Mouse (Mus musculus): Measurements from ENCODE around the gene Snupn. TPM values are rescaled to one million over a fixed set of nuclear protein-coding genes. Genes with fewer than 3 reads are reported as not detected.
"Not testable (repeated sequence)": the region's sequence is repeated elsewhere in the genome, so short reads cannot be mapped to it uniquely, and the experiment has no call there.

The Snupn gene
- polyA plus RNA-seq, 1 experiment from 2014 or later, result 22.0 TPM

DNA sequence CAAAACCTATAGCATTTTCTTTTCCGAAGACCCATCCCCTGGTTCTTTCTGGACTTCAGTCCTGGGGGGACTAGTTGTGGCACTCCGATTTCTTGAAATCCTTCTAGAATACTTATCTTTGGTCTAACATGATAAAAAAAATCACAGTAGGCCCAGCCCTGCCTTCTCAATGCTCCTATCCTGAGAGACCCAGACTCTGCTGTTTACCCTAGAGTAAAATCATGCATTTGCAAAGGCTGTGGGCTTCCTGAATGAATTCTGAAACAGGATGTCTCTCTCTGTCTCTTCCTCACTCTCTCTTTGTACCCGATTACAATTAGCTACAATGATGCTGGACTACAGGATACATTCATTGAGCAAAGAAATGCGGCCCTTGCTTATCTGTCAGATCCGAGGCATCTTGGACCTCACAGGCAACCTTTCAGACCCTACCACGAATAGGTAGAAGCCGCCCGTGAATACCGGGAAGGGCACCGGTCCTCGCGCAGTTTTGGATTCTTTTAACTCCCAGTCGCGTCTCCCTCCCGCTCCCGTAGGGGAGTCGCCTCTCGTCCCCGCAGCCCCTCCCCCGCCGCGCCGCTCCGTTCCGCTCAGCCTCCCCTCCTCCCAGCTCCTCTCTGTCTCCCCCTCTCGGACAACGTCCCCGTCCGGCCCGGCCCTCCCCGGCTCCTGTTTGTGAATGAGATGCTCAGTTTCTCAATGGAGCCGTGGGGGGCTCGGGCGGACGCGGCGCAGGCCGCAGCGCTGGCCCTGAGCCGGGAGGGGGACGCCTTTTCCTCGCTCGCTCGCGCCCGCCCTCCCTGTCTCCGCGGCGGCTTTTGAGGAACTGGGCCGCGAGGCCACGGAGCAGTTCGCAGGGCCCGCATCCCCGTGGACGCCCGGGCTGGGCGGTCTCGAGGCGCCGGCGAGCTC is 43.9 kb downstream of the Snupn start, which contains the start of gene Ptpn9:
Gene Ptpn9, plus strand, starts transcription at position 638 of the 912 bp plus-strand sequence.
- Histone ChIP-seq H3K4me2 (ENCODE audit: low read depth, low read length) (peak within 1 kb of the TSS; percentile 83), H3K27me3 (ENCODE audit: control insufficient read depth, insufficient read depth, low read depth, low read length) (no peaks in the 10 kb centered on the region), H3K4me1 (replicated peaks; ENCODE audit: control insufficient read depth, insufficient read depth, low read length) (peaks cover 11% of the 10 kb centered on the region; the same call in 1 of the 2 replicates), H3K9me3 (ENCODE audit: control insufficient read depth, low read length) (no peaks in the 10 kb centered on the region), H3K9ac (ENCODE audit: low read length) (peak within 1 kb of the TSS; percentile 98), H3K4me3 (ENCODE audit: low read length) (peak within 1 kb of the TSS; percentile 90), H3K36me3 (ENCODE audit: control insufficient read depth, insufficient read depth, low read length) (no peaks in the 10 kb centered on the region), H3K27ac (ENCODE audit: low read length) (peak within 1 kb of the TSS; percentile 98)
- WGBS, result 2% methylated on average over 62 of the region's 62 CpGs
- ATAC-seq (ENCODE audit: low read depth), result peak; percentile 96

DNA sequence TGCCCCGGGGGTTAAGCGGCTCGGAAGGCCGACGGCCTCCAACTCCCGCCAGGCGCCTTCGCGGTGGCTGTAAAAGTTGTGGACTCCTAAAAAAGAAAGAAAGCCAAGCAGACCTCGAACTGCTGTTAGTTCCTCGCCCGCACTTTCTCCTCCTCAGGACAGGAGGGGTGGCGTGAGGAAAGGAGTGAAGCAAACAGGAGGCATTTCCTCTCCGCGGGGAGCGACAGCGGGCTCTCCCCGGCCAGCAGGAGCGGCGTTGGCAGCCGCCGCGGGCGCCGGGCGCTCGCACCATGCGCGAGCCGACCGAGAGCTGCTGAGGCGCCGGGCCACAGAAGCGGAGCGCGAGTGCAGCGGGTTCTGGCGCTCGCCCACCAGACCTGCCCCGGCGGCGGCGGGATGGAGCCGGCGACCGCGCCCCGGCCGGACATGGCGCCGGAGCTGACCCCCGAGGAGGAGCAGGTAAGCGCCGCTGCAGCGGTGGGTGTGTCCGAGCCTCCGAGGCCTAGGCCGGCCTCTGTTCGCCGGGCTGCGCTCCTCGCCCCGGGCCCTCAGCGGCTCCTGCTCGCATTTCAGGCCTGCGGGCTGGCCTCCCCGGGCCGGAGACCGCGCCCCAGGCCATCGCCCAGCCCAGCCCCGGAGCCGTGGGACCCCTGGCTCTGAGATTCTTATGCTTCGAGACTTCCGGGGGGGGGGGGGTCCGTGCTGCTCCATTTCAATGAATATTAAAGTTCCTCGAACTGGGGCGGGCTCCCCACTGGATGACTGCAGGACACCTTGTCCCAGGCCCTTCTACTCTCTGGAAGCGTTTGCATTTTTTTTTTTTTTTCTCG is 44.7 kb downstream of the Snupn start:
- under 1% methylated on average over 60 of the region's 80 CpGs for WGBS
- ATAC-seq (ENCODE audit: low read depth), result peak; percentile 72
- Histone ChIP-seq H3K36me3 (ENCODE audit: control insufficient read depth, insufficient read depth, low read length) (no peaks in the 10 kb centered on the region), H3K4me1 (replicated peaks; ENCODE audit: control insufficient read depth, insufficient read depth, low read length) (peaks cover 11% of the 10 kb centered on the region; the same call in 1 of the 2 replicates), H3K4me2 (ENCODE audit: low read depth, low read length) (peak overlapping the region; percentile 83), H3K27me3 (ENCODE audit: control insufficient read depth, insufficient read depth, low read depth, low read length) (no peaks in the 10 kb centered on the region), H3K27ac (ENCODE audit: low read length) (peak overlapping the region; percentile 98), H3K4me3 (ENCODE audit: low read length) (peak overlapping the region; percentile 90), H3K9ac (ENCODE audit: low read length) (peak overlapping the region; percentile 98), H3K9me3 (ENCODE audit: control insufficient read depth, low read length) (no peaks in the 10 kb centered on the region)

DNA sequence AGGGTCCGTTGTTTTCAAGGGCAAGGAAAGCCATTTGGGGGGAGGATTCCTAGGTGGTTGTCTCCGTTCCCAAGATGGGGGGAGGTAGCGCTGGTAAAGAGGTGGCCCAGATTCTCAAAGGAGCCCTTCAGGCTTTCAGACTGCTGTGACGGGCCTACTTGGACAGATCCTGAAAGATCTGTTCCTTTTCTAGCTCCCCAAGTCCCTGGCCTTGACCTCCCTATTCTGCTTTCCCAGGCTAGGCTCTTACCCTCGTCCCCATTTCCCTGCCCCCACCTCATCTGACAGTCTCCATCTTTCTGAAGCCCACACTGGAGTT is 45.3 kb downstream of the Snupn start:
- H3K27me3 ChIP-seq (ENCODE audit: control insufficient read depth, insufficient read depth, low read depth, low read length), result no peaks in the 10 kb centered on the region
- 0% methylated on average over 5 of the region's 5 CpGs for WGBS
- H3K9ac ChIP-seq (ENCODE audit: low read length), result peak overlapping the region; percentile 98
- H3K27ac ChIP-seq (ENCODE audit: low read length), result peak overlapping the region; percentile 98
- peak overlapping the region; percentile 83 for H3K4me2 ChIP-seq (ENCODE audit: low read depth, low read length)
- H3K4me3 ChIP-seq (ENCODE audit: low read length), result peak overlapping the region; percentile 90
- no peaks in the 10 kb centered on the region for H3K36me3 ChIP-seq (ENCODE audit: control insufficient read depth, insufficient read depth, low read length)
- ATAC-seq (ENCODE audit: low read depth), result no peak
- H3K9me3 ChIP-seq (ENCODE audit: control insufficient read depth, low read length), result no peaks in the 10 kb centered on the region
- peaks cover 11% of the 10 kb centered on the region; the same call in 1 of the 2 replicates for H3K4me1 ChIP-seq (replicated peaks; ENCODE audit: control insufficient read depth, insufficient read depth, low read length)

DNA sequence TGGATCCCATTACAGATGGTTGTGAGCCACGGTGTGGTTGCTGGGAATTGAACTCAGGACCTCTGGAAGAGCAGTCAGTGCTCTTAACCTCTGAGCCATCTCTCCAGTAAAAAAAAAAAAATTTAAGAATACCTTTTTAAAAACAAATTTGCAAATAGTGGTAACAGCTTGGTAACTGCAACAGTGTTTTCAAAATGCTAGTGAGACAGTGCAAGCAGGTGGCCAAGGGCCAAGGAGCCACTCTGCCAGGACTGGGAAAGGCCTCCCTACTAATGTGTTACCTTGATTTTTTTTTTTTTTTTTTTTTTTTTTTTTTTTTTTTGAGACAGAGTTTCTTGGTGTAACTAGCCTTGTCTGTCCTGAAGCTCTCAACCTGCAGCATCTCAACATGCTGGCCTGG is 46.5 kb downstream of the Snupn start:
- peaks cover 11% of the 10 kb centered on the region; the same call in 1 of the 2 replicates for H3K4me1 ChIP-seq (replicated peaks; ENCODE audit: control insufficient read depth, insufficient read depth, low read length)
- not testable (repeated sequence) for H3K27ac ChIP-seq (ENCODE audit: low read length); H3K27me3 ChIP-seq (ENCODE audit: control insufficient read depth, insufficient read depth, low read depth, low read length); ATAC-seq (ENCODE audit: low read depth); H3K36me3 ChIP-seq (ENCODE audit: control insufficient read depth, insufficient read depth, low read length); H3K4me2 ChIP-seq (ENCODE audit: low read depth, low read length); H3K9ac ChIP-seq (ENCODE audit: low read length); H3K9me3 ChIP-seq (ENCODE audit: control insufficient read depth, low read length); H3K4me3 ChIP-seq (ENCODE audit: low read length)
- WGBS, result 75% methylated on average over 1 of the region's 1 CpGs

DNA sequence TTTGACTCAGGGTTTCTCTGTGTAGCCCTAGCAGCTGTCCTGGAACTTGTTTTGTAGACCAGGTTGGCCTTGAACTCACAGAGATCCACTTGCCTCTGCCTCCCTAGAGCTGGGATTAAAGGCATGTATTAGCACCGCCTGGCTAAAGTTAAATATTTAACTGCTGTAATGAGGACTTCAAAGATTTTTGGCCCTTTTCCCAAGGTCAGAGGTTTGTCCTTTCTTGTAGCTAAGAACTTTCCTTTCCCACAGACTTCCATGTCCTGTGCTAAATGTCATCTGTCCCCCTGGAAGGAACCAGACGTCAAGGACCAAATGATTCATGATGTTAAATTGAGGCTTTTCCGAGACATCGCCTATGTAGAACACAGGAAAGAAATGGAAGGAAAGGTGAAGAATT is 52.3 kb downstream of the Snupn start:
- Histone ChIP-seq H3K4me3 (ENCODE audit: low read length) (no peak overlapping the region), H3K27ac (ENCODE audit: low read length) (no peak overlapping the region), H3K27me3 (ENCODE audit: control insufficient read depth, insufficient read depth, low read depth, low read length) (no peaks in the 10 kb centered on the region), H3K36me3 (ENCODE audit: control insufficient read depth, insufficient read depth, low read length) (peaks cover 3% of the 10 kb centered on the region; the same call in 1 of the 2 replicates), H3K9me3 (ENCODE audit: control insufficient read depth, low read length) (no peaks in the 10 kb centered on the region), H3K4me2 (ENCODE audit: low read depth, low read length) (no peak overlapping the region), H3K9ac (ENCODE audit: low read length) (no peak overlapping the region), H3K4me1 (replicated peaks; ENCODE audit: control insufficient read depth, insufficient read depth, low read length) (no peaks in the 10 kb centered on the region)
- WGBS, result 40% methylated on average over 4 of the region's 4 CpGs
- no peak for ATAC-seq (ENCODE audit: low read depth)

DNA sequence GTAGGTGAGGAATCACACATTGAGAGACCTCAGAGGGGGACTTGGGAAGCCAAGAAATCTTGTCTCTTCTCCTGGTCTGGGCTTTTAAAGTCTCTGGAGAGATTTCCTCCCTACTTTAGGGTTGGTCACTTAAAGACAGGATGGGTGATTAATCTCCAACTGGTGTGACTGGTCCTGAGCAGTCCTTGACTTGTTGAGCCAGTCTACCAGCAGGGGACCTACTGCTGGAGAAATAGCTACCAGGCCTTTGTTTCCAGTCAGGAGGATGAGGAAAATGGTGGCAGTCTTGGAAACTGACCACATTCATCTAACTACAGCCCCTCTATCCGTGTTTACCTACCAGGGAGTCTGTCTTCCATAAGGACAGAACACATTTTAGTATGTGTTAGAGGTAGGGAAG is 61.7 kb downstream of the Snupn start:
- ATAC-seq (ENCODE audit: low read depth), result no peak
- Histone ChIP-seq H3K9ac (ENCODE audit: low read length) (no peak overlapping the region), H3K9me3 (ENCODE audit: control insufficient read depth, low read length) (peaks cover 4% of the 10 kb centered on the region; the same call in 1 of the 2 replicates), H3K4me3 (ENCODE audit: low read length) (no peak overlapping the region), H3K27ac (ENCODE audit: low read length) (no peak overlapping the region), H3K4me1 (replicated peaks; ENCODE audit: control insufficient read depth, insufficient read depth, low read length) (no peaks in the 10 kb centered on the region), H3K4me2 (ENCODE audit: low read depth, low read length) (no peak overlapping the region), H3K36me3 (ENCODE audit: control insufficient read depth, insufficient read depth, low read length) (peaks cover 9% of the 10 kb centered on the region; the same call in 1 of the 2 replicates), H3K27me3 (ENCODE audit: control insufficient read depth, insufficient read depth, low read depth, low read length) (no peaks in the 10 kb centered on the region)
- WGBS, result 65% methylated on average over 1 of the region's 1 CpGs

DNA sequence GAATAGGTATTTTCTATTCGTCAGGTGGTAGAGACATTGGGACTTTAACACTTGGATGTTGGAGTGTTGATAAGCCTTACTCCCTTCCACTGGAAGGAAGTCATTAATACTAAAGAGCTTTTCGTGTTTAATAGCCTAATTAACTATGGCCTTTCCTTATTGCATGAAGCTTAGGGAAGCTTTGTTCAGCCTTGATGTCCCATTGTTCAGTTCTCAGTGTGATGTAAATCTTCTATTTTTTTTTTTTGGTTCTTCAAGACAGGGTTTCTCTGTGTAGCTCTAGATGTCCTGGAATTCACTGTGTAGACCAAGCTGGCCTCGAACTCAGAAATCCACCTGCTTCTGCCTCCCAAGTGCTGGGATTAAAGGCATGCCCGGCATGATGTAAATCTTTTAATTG is 62.2 kb downstream of the Snupn start:
- WGBS, result 91% methylated on average over 4 of the region's 4 CpGs
- no peak for ATAC-seq (ENCODE audit: low read depth)
- Histone ChIP-seq H3K4me3 (ENCODE audit: low read length) (no peak overlapping the region), H3K4me1 (replicated peaks; ENCODE audit: control insufficient read depth, insufficient read depth, low read length) (no peaks in the 10 kb centered on the region), H3K9ac (ENCODE audit: low read length) (no peak overlapping the region), H3K27me3 (ENCODE audit: control insufficient read depth, insufficient read depth, low read depth, low read length) (no peaks in the 10 kb centered on the region), H3K27ac (ENCODE audit: low read length) (no peak overlapping the region), H3K9me3 (ENCODE audit: control insufficient read depth, low read length) (peaks cover 4% of the 10 kb centered on the region; the same call in 1 of the 2 replicates), H3K36me3 (ENCODE audit: control insufficient read depth, insufficient read depth, low read length) (peaks cover 9% of the 10 kb centered on the region; the same call in 1 of the 2 replicates), H3K4me2 (ENCODE audit: low read depth, low read length) (no peak overlapping the region)

DNA sequence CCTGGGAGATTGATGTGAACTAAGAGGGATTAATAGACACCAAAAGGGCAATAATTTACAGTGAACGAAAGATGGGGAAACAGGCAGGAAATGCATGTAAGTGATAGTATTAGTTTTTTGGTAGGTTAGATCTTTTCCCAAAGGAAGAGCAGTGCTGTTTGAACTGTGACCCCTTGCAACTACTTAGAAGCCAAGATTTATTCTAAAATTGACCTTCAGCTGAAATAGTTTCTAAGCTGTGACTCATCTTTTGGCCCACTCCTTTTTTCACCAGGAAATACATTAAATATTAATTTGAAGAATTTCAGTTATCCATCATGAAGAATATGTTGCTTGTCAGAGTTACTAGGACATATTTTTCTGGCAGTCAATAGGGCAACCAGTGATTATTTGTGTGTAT is 63.1 kb downstream of the Snupn start:
- peaks cover 4% of the 10 kb centered on the region; the same call in 1 of the 2 replicates for H3K9me3 ChIP-seq (ENCODE audit: control insufficient read depth, low read length)
- H3K4me1 ChIP-seq (replicated peaks; ENCODE audit: control insufficient read depth, insufficient read depth, low read length), result no peaks in the 10 kb centered on the region
- WGBS, result 84% methylated on average over 1 of the region's 1 CpGs
- no peak overlapping the region for H3K4me3 ChIP-seq (ENCODE audit: low read length)
- no peak overlapping the region for H3K4me2 ChIP-seq (ENCODE audit: low read depth, low read length)
- no peak overlapping the region for H3K9ac ChIP-seq (ENCODE audit: low read length)
- H3K36me3 ChIP-seq (ENCODE audit: control insufficient read depth, insufficient read depth, low read length), result peaks cover 9% of the 10 kb centered on the region; the same call in 1 of the 2 replicates
- no peaks in the 10 kb centered on the region for H3K27me3 ChIP-seq (ENCODE audit: control insufficient read depth, insufficient read depth, low read depth, low read length)
- no peak for ATAC-seq (ENCODE audit: low read depth)
- no peak overlapping the region for H3K27ac ChIP-seq (ENCODE audit: low read length)

DNA sequence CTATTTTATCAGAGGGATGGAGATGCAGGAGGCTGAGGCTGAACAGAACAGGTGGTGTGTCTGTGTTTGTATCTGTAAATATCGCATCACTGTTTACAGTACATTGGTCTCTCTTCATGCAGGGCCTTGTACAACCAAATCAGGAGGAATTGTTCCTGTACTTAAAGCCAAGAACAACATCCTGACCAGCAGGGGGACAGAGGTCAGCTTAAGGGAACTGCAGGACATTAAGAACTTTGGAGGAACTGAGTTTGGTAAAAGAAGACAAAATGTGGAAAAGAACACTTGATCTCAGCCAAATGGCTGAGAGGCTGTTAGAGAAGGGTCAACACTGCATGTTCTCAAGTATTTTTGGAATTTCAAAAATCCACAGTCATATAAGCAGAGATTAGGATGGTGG is 64.1 kb downstream of the Snupn start:
- Histone ChIP-seq H3K9ac (ENCODE audit: low read length) (no peak overlapping the region), H3K4me2 (ENCODE audit: low read depth, low read length) (no peak overlapping the region), H3K27me3 (ENCODE audit: control insufficient read depth, insufficient read depth, low read depth, low read length) (no peaks in the 10 kb centered on the region), H3K9me3 (ENCODE audit: control insufficient read depth, low read length) (peaks cover 4% of the 10 kb centered on the region; the same call in 1 of the 2 replicates), H3K4me3 (ENCODE audit: low read length) (no peak overlapping the region), H3K36me3 (ENCODE audit: control insufficient read depth, insufficient read depth, low read length) (peaks cover 9% of the 10 kb centered on the region; the same call in 1 of the 2 replicates), H3K4me1 (replicated peaks; ENCODE audit: control insufficient read depth, insufficient read depth, low read length) (no peaks in the 10 kb centered on the region), H3K27ac (ENCODE audit: low read length) (no peak overlapping the region)
- ATAC-seq (ENCODE audit: low read depth), result no peak
- WGBS, result 82% methylated on average over 1 of the region's 1 CpGs
